Mouse (Mus musculus) forebrain, embryonic 12.5 days (tissue): ENCODE measurements around the gene Olfr524. TPM values are rescaled to one million over a fixed set of nuclear protein-coding genes. Genes with fewer than 3 reads are reported as not detected.

Experiments used
- polyA plus RNA-seq: library from polyadenylated mRNA; unstranded; fragments of >200 nt; fragmentation: Nextera tagmentation; extraction: Ambion mirVana; gene quantifications from 2 replicates; pipeline ENCODE4 v1.2.1, GENCODE M21; 2016

Gene Olfr524
- polyA plus RNA-seq, 1 experiment from 2014 or later, result not detected

Other genes starting within 250 kb of the Olfr524 start
- 0.64 and 0.74 TPM in 2 replicates for gene 6430531B16Rik, start 227.2 kb downstream of the Olfr524 start, polyA plus RNA-seq
- 3.2 and 3.6 TPM in 2 replicates for gene Adam8, start 213.4 kb downstream of the Olfr524 start, polyA plus RNA-seq
- gene Zfp511, start 169.6 kb downstream of the Olfr524 start, polyA plus RNA-seq, result 47.2 and 56.2 TPM in 2 replicates
- 75.6 and 84.8 TPM in 2 replicates for gene Tubgcp2, start 169.3 kb downstream of the Olfr524 start, polyA plus RNA-seq
- gene Msx3, start 156.9 kb downstream of the Olfr524 start, polyA plus RNA-seq, result 2.3 and 3.1 TPM in 2 replicates
- gene Caly, start 123.4 kb downstream of the Olfr524 start, polyA plus RNA-seq, result 21.5 and 22.3 TPM in 2 replicates
- gene Prap1, start 112.6 kb downstream of the Olfr524 start, polyA plus RNA-seq, result not detected in 2 replicates
- gene Fuom, start 103.5 kb downstream of the Olfr524 start, polyA plus RNA-seq, result 17.4 and 17.9 TPM in 2 replicates
- gene Paox, start 90.2 kb downstream of the Olfr524 start, polyA plus RNA-seq, result 9.3 and 11.1 TPM in 2 replicates
- 136 and 137 TPM in 2 replicates for gene Echs1, start 89.5 kb downstream of the Olfr524 start, polyA plus RNA-seq
- 28.2 and 28.9 TPM in 2 replicates for gene Mtg1, start 68.4 kb downstream of the Olfr524 start, polyA plus RNA-seq
- gene Sprn, start 51.1 kb downstream of the Olfr524 start, polyA plus RNA-seq, result 1.8 and 1.9 TPM in 2 replicates
- gene Olfr522, start 41.2 kb downstream of the Olfr524 start, polyA plus RNA-seq, result not detected in 2 replicates
- gene Olfr523, start 32.7 kb downstream of the Olfr524 start, polyA plus RNA-seq, result 0.05 TPM in 1 of 2 replicates, not detected in the other
- 0.11 TPM in 1 of 2 replicates, not detected in the other for gene Cd163l1, start 12.3 kb upstream of the Olfr524 start, polyA plus RNA-seq
- not detected in 2 replicates for gene 5830411N06Rik, start 41.3 kb upstream of the Olfr524 start, polyA plus RNA-seq
- not detected in 2 replicates for gene Olfr525, start 114.9 kb upstream of the Olfr524 start, polyA plus RNA-seq
- not detected in 2 replicates for gene Olfr527, start 128.1 kb upstream of the Olfr524 start, polyA plus RNA-seq
- gene Olfr60, start 155.7 kb upstream of the Olfr524 start, polyA plus RNA-seq, result not detected in 2 replicates
- gene Olfr530, start 170.4 kb upstream of the Olfr524 start, polyA plus RNA-seq, result not detected in 2 replicates
- not detected in 2 replicates for gene Olfr531, start 197.0 kb upstream of the Olfr524 start, polyA plus RNA-seq
- gene Olfr532, start 215.7 kb upstream of the Olfr524 start, polyA plus RNA-seq, result not detected in 2 replicates